In the genomic region with DNA sequence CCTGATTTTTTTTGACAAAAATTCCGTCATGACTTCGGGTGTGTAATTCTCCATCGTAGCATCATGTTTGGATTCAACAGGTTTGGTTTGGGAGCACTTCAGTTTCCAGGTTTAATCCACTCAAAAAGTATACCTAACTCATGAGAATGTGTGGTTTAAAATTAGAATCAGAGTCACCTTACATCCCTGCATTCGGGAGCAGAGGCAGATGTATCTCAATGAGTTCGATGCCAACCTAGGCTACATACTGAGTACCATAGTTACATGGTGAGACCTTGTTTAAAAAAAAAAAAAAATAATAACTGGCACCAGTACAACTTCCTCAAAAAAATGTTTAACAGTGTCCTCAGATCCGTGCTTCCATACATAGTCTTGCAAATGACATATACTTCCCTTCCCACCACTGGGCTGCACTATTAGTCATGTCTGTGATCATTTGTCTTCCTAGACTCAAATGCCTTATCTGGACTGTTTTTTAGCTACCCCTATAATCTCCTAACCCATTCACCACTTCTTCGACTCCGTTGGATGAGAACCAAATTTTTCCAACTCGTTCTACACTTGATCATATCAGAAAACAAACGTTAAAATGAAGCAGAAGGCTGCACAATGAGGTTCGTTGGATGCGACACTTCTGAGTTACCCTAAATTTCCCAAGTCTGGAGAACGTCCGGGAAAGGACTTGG, we compare ENCODE assay signal across 8 mouse cellular contexts. TPM values are rescaled to one million over a fixed set of nuclear protein-coding genes. Genes with fewer than 3 reads are reported as not detected.
DNase-seq lines count a peak whose midpoint lies in the region; ATAC-seq lines count a peak whose summit lies in the region.

No protein-coding gene starts in this region.

- peaks cover 41% of the 10 kb centered on the region for H3K4me1 ChIP-seq in kidney, embryonic 15.5 days
- H3K4me1 ChIP-seq in brown adipose tissue, adult 24 weeks (ENCODE audit: control insufficient read depth, insufficient read depth, insufficient read length, low read length): peaks cover 10% of the 10 kb centered on the region; the same call in 1 of the 2 replicates
- H3K4me1 ChIP-seq in hindbrain, embryonic 16.5 days (ENCODE audit: control insufficient read depth, insufficient read depth, low read depth, low read length): peaks cover 18% of the 10 kb centered on the region
- peaks cover 24% of the 10 kb centered on the region for H3K4me1 ChIP-seq in midbrain, embryonic 16.5 days (ENCODE audit: control insufficient read depth, insufficient read depth, low read length)

- peaks cover 21% of the 10 kb centered on the region for H3K36me3 ChIP-seq in kidney, embryonic 15.5 days
- H3K36me3 ChIP-seq in hindbrain, embryonic 16.5 days (ENCODE audit: control insufficient read depth, insufficient read depth, low read length): 0 out of 2 replicates have a peak, but pooled peaks cover 5% of the 10 kb centered on the region
- H3K36me3 ChIP-seq in midbrain, embryonic 16.5 days (ENCODE audit: control insufficient read depth, insufficient read depth, low read length): no peaks in the 10 kb centered on the region

- ATAC-seq in kidney, embryonic 15.5 days (replicated peaks; ENCODE audit: low FRiP score): no peak
- ATAC-seq in hindbrain, embryonic 16.5 days: peak; percentile 46
- ATAC-seq in midbrain, embryonic 16.5 days: peak; percentile 55

- H3K27me3 ChIP-seq in kidney, embryonic 15.5 days: no peaks in the 10 kb centered on the region
- no peaks in the 10 kb centered on the region for H3K27me3 ChIP-seq in hindbrain, embryonic 16.5 days (replicated peaks; ENCODE audit: control insufficient read depth, insufficient read depth, low read length)
- no peaks in the 10 kb centered on the region for H3K27me3 ChIP-seq in midbrain, embryonic 16.5 days (ENCODE audit: control insufficient read depth, insufficient read depth, low read depth, low read length)

- peak overlapping the region; percentile 95 for H3K27ac ChIP-seq in kidney, embryonic 15.5 days
- H3K27ac ChIP-seq in brown adipose tissue, adult 24 weeks (replicated peaks; ENCODE audit: low read depth, low read length): peak overlapping the region; percentile 85
- peak overlapping the region; percentile 87 for H3K27ac ChIP-seq in hindbrain, embryonic 16.5 days (ENCODE audit: low read depth, low read length)
- H3K27ac ChIP-seq in midbrain, embryonic 16.5 days (ENCODE audit: low read length): peak overlapping the region; percentile 85

- no peak for DNase-seq in kidney, postnatal 10 days
- DNase-seq in frontal cortex, postnatal 10 days (ENCODE audit: low spot score in 2 of 2): no peak
- DNase-seq in left cerebral cortex, adult 9 months (ENCODE audit: low spot score in 2 of 2): no peak
- DNase-seq in gastrocnemius, postnatal 4 days (ENCODE audit: low spot score in 2 of 2): no peak

- peak overlapping the region; percentile 98 for H3K4me3 ChIP-seq in kidney, embryonic 15.5 days (replicated peaks)
- peak overlapping the region; percentile 75 for H3K4me3 ChIP-seq in brown adipose tissue, adult 24 weeks (ENCODE audit: insufficient read depth, low read depth, low read length)
- H3K4me3 ChIP-seq in hindbrain, embryonic 16.5 days (ENCODE audit: low read length): peak overlapping the region; percentile 71
- peak overlapping the region; percentile 76 for H3K4me3 ChIP-seq in midbrain, embryonic 16.5 days (ENCODE audit: low read depth, low read length)

- H3K9me3 ChIP-seq in kidney, embryonic 15.5 days (replicated peaks): no peaks in the 10 kb centered on the region
- H3K9me3 ChIP-seq in hindbrain, embryonic 16.5 days (ENCODE audit: control insufficient read depth, low read length): no peaks in the 10 kb centered on the region
- H3K9me3 ChIP-seq in midbrain, embryonic 16.5 days (replicated peaks; ENCODE audit: control insufficient read depth, low read length, poor library complexity, severe bottlenecking): no peaks in the 10 kb centered on the region

- peak overlapping the region; percentile 65 for H3K4me2 ChIP-seq in kidney, embryonic 15.5 days
- H3K4me2 ChIP-seq in hindbrain, embryonic 16.5 days (ENCODE audit: low read length): peak overlapping the region; percentile 75
- peak overlapping the region; percentile 68 for H3K4me2 ChIP-seq in midbrain, embryonic 16.5 days (ENCODE audit: low read length)

- peak overlapping the region; percentile 85 for H3K9ac ChIP-seq in kidney, embryonic 15.5 days
- peak overlapping the region; percentile 81 for H3K9ac ChIP-seq in hindbrain, embryonic 16.5 days (ENCODE audit: low read depth, low read length)
- peak overlapping the region; percentile 84 for H3K9ac ChIP-seq in midbrain, embryonic 16.5 days (ENCODE audit: low read depth, low read length)

- 33% methylated on average over 14 of the region's 14 CpGs for WGBS in kidney, embryonic 15.5 days
- WGBS in hindbrain, embryonic 16.5 days: 33% methylated on average over 14 of the region's 14 CpGs
- 33% methylated on average over 14 of the region's 14 CpGs for WGBS in midbrain, embryonic 16.5 days

RNA-seq across cellular contexts. Expression of a gene that starts 0.6 kb away (rescaled TPM):
- polyA plus RNA-seq in kidney, embryonic 15.5 days (2015; fragmentation: Nextera tagmentation; extraction: Ambion mirVana): 265 and 305 TPM in 2 replicates
- 145 and 148 TPM in 2 replicates for polyA plus RNA-seq in brown adipose tissue, adult 24 weeks (2012; ENCODE audit: insufficient read depth, insufficient read length, missing spikeins)
- 218 and 228 TPM in 2 replicates for polyA plus RNA-seq in hindbrain, embryonic 16.5 days (2015; fragmentation: Nextera tagmentation; extraction: Ambion mirVana)
- 247 and 252 TPM in 2 replicates for polyA plus RNA-seq in midbrain, embryonic 16.5 days (2015; fragmentation: Nextera tagmentation; extraction: Ambion mirVana)
- total RNA-seq in gastrocnemius, postnatal 4 days (2021): 100 to 1,000 TPM; 151 to 166 TPM

RNA-seq across cellular contexts. Expression of a gene that starts 5.3 kb away (rescaled TPM):
- polyA plus RNA-seq in kidney, embryonic 15.5 days (2015; fragmentation: Nextera tagmentation; extraction: Ambion mirVana): 155 and 168 TPM in 2 replicates
- polyA plus RNA-seq in brown adipose tissue, adult 24 weeks (2012; ENCODE audit: insufficient read depth, insufficient read length, missing spikeins): 10.8 and 10.9 TPM in 2 replicates
- polyA plus RNA-seq in hindbrain, embryonic 16.5 days (2015; fragmentation: Nextera tagmentation; extraction: Ambion mirVana): 45.1 and 56.1 TPM in 2 replicates
- 43.5 and 43.9 TPM in 2 replicates for polyA plus RNA-seq in midbrain, embryonic 16.5 days (2015; fragmentation: Nextera tagmentation; extraction: Ambion mirVana)
- total RNA-seq in gastrocnemius, postnatal 4 days (2021): 100 to 1,000 TPM; 222 to 237 TPM

RNA-seq across cellular contexts. Expression of a gene that starts 8.6 kb away (rescaled TPM):
- polyA plus RNA-seq in kidney, embryonic 15.5 days (2015; fragmentation: Nextera tagmentation; extraction: Ambion mirVana): 11.0 and 11.4 TPM in 2 replicates
- polyA plus RNA-seq in brown adipose tissue, adult 24 weeks (2012; ENCODE audit: insufficient read depth, insufficient read length, missing spikeins): 0.52 and 1.8 TPM in 2 replicates
- 4.9 and 5.9 TPM in 2 replicates for polyA plus RNA-seq in hindbrain, embryonic 16.5 days (2015; fragmentation: Nextera tagmentation; extraction: Ambion mirVana)
- 4.3 and 4.9 TPM in 2 replicates for polyA plus RNA-seq in midbrain, embryonic 16.5 days (2015; fragmentation: Nextera tagmentation; extraction: Ambion mirVana)
- total RNA-seq in gastrocnemius, postnatal 4 days (2021): 1 to 10 TPM; 6.2 to 7.3 TPM

RNA-seq across cellular contexts. Expression of a gene that starts 37.8 kb away (rescaled TPM):
- polyA plus RNA-seq in kidney, embryonic 15.5 days (2015; fragmentation: Nextera tagmentation; extraction: Ambion mirVana): 46.8 and 54.6 TPM in 2 replicates
- 36.5 and 53.8 TPM in 2 replicates for polyA plus RNA-seq in brown adipose tissue, adult 24 weeks (2012; ENCODE audit: insufficient read depth, insufficient read length, missing spikeins)
- 31.4 and 35.6 TPM in 2 replicates for polyA plus RNA-seq in hindbrain, embryonic 16.5 days (2015; fragmentation: Nextera tagmentation; extraction: Ambion mirVana)
- 26.9 and 28.2 TPM in 2 replicates for polyA plus RNA-seq in midbrain, embryonic 16.5 days (2015; fragmentation: Nextera tagmentation; extraction: Ambion mirVana)
- total RNA-seq in gastrocnemius, postnatal 4 days (2021): 10 to 100 TPM; 39.0 to 42.9 TPM

RNA-seq across cellular contexts. Expression of a gene that starts 49.8 kb away (rescaled TPM):
- 6.3 and 6.8 TPM in 2 replicates for polyA plus RNA-seq in kidney, embryonic 15.5 days (2015; fragmentation: Nextera tagmentation; extraction: Ambion mirVana)
- polyA plus RNA-seq in brown adipose tissue, adult 24 weeks (2012; ENCODE audit: insufficient read depth, insufficient read length, missing spikeins): not detected in 2 replicates
- 38.5 and 39.5 TPM in 2 replicates for polyA plus RNA-seq in hindbrain, embryonic 16.5 days (2015; fragmentation: Nextera tagmentation; extraction: Ambion mirVana)
- polyA plus RNA-seq in midbrain, embryonic 16.5 days (2015; fragmentation: Nextera tagmentation; extraction: Ambion mirVana): 46.0 and 48.9 TPM in 2 replicates
- total RNA-seq in gastrocnemius, postnatal 4 days (2021): not detected
